Mouse (Mus musculus) heart, adult 9 months (tissue): Measurements from ENCODE around the gene Ppp1r35.

Experiments
- DNase-seq, 2 experiments: peaks; one replicate each; pipeline ENCODE4 v3.0.0; 2022; ENCODE audit warnings: low spot score in 2 of 2

Ppp1r35 gene

GRCm38 (mm10) chr5:137751221-137751887, 27.3 kb upstream of the Ppp1r35 start:
- peak in 1 of 2 experiments; percentile 54 for DNase-seq

GRCm38 (mm10) chr5:137751988-137752387, 26.7 kb upstream of the Ppp1r35 start:
- no peak for DNase-seq

GRCm38 (mm10) chr5:137753111-137753832, 25.4 kb upstream of the Ppp1r35 start:
- DNase-seq: peak in 1 of 2 experiments; percentile 60

GRCm38 (mm10) chr5:137755425-137755824, 23.2 kb upstream of the Ppp1r35 start:
- DNase-seq: no peak

GRCm38 (mm10) chr5:137756106-137756505, 22.5 kb upstream of the Ppp1r35 start:
- DNase-seq: no peak

- DNase-seq: peak; percentile 71 to 90
Observed at GRCm38 (mm10) chr5:137756882-137757661, 21.6 kb upstream of the Ppp1r35 start.

- peak; percentile 67 to 68 for DNase-seq
Observed at GRCm38 (mm10) chr5:137757887-137758286, 20.8 kb upstream of the Ppp1r35 start.

GRCm38 (mm10) chr5:137758921-137759534, 19.6 kb upstream of the Ppp1r35 start:
- no peak for DNase-seq

- peak; percentile 82 to 88 for DNase-seq
Observed at GRCm38 (mm10) chr5:137759971-137760412, 18.7 kb upstream of the Ppp1r35 start.

GRCm38 (mm10) chr5:137764609-137765340, 13.9 kb upstream of the Ppp1r35 start:
- DNase-seq: no peak

- no peak for DNase-seq
Observed at GRCm38 (mm10) chr5:137766270-137766669, 12.4 kb upstream of the Ppp1r35 start.

GRCm38 (mm10) chr5:137768475-137768874, 10.2 kb upstream of the Ppp1r35 start:
- no peak for DNase-seq

GRCm38 (mm10) chr5:137770709-137771108, 7.9 kb upstream of the Ppp1r35 start:
- DNase-seq: no peak

GRCm38 (mm10) chr5:137772755-137773154, 5.9 kb upstream of the Ppp1r35 start:
- no peak for DNase-seq

- no peak for DNase-seq
Observed at GRCm38 (mm10) chr5:137775587-137776290, 2.9 kb upstream of the Ppp1r35 start.

- DNase-seq: no peak
Observed at GRCm38 (mm10) chr5:137776408-137776918, 2.2 kb upstream of the Ppp1r35 start.

- no peak for DNase-seq
Observed at GRCm38 (mm10) chr5:137777267-137777845, 1.3 kb upstream of the Ppp1r35 start.

- no peak for DNase-seq
Observed at GRCm38 (mm10) chr5:137779053-137779933, 644 bp downstream of the Ppp1r35 start.

GRCm38 (mm10) chr5:137781661-137782060, 3.0 kb downstream of the Ppp1r35 start:
- DNase-seq: no peak
